Mouse (Mus musculus): ENCODE results near the gene Gm14139.
"Not testable (repeated sequence)": the region's sequence is repeated elsewhere in the genome, so short reads cannot be mapped to it uniquely, and the experiment has no call there.

- not testable (repeated sequence) for TF ChIP-seq POLR2A (IDR thresholded peaks at IDR 0.05; ENCODE audit: extremely low read depth, insufficient read depth, low read length); CTCF (IDR thresholded peaks at IDR 0.05; ENCODE audit: low read depth, low read length)
These were observed 41.7 kb downstream of the Gm14139 start for GRCm38 (mm10) chr2:150223263-150223662.

Data from liver, adult 2 months (tissue).